Mouse (Mus musculus): ENCODE data around the gene Mgmt. TPM values are rescaled to one million over a fixed set of nuclear protein-coding genes. Genes with fewer than 3 reads are reported as not detected.
A peak's percentile ranks its signal among the peaks of the same experiment; 100 is the strongest.

Mgmt gene
- 3.8 and 4.3 TPM in 2 replicates for polyA plus RNA-seq (2012; ENCODE audit: insufficient read depth, insufficient read length, missing spikeins)

DNA sequence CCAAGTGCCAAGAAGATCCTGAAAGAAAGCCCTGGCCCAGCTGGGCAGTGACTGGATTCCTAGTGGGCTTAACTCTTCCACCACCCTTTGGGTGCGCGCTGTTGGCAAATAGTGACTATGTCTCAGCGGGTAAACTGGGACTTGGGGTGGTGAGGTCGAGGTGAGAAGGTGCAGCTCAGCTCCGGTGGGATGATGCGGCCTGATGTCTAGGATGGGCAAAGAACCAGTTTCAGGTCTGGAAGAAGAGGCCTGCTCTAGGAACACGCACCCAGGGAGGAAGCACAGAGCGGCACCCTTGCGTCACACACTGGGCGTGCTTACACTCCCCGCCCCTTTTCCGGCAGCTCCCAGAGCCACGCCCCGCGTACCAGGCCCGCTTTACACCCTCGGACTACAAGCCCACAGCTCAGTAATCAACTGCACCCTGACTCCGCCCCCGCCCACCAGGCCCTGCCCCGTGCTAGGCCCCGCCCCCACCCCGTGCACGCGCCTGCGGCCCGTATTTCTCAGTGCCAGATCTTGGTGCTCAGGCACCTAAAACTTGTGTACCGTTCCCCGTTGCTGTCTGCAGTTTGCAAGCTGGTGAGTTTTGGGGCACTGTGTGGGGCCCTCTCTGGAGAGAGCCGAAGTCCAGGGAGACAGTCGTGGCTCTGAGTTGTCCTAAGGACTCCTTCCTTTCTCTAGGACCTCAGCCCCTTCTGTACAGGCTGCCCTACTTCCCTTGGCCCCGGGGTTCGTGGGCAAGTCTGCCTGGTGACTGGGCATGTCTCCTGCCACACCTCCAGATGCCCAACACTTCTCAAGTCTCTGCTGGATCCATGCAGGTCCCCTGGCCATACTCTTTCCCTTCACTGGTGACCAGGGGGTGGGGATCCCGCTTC, at the start of gene Mgmt:
Mgmt (plus strand) TSS at position 509 of the 881 bp plus-strand sequence.
- peak within 1 kb of the TSS; percentile 80 for H3K4me3 ChIP-seq (ENCODE audit: insufficient read depth, low read length)
- peaks cover 14% of the 10 kb centered on the region for H3K4me1 ChIP-seq (ENCODE audit: control insufficient read depth, insufficient read depth, low read length)
- TF ChIP-seq POLR2A (IDR thresholded peaks at IDR 0.05; ENCODE audit: borderline replicate concordance, low read depth, low read length) (0 out of 2 replicates have a peak, but pooled peaks have one; percentile 23), CTCF (IDR thresholded peaks at IDR 0.05; ENCODE audit: low read depth, low read length) (no peak)
- peak within 1 kb of the TSS; percentile 67 for H3K27ac ChIP-seq (ENCODE audit: insufficient read depth, low read depth, low read length)

GRCm38 (mm10) chr7:136844835-136845234, 49.6 kb upstream of the Mgmt start:
- H3K4me3 ChIP-seq (ENCODE audit: insufficient read depth, low read length): no peak overlapping the region
- no peaks in the 10 kb centered on the region for H3K4me1 ChIP-seq (ENCODE audit: control insufficient read depth, insufficient read depth, low read length)
- H3K27ac ChIP-seq (ENCODE audit: insufficient read depth, low read depth, low read length): no peak overlapping the region
- TF ChIP-seq CTCF (IDR thresholded peaks at IDR 0.05; ENCODE audit: low read depth, low read length) (no peak), POLR2A (IDR thresholded peaks at IDR 0.05; ENCODE audit: borderline replicate concordance, low read depth, low read length) (no peak)

- H3K4me3 ChIP-seq (ENCODE audit: insufficient read depth, low read length): no peak overlapping the region
- H3K4me1 ChIP-seq (ENCODE audit: control insufficient read depth, insufficient read depth, low read length): no peaks in the 10 kb centered on the region
- H3K27ac ChIP-seq (ENCODE audit: insufficient read depth, low read depth, low read length): no peak overlapping the region
Observed at GRCm38 (mm10) chr7:136845321-136845720, 49.1 kb upstream of the Mgmt start.

GRCm38 (mm10) chr7:136846086-136846620, 48.3 kb upstream of the Mgmt start:
- Histone ChIP-seq H3K27ac (ENCODE audit: insufficient read depth, low read depth, low read length) (no peak overlapping the region), H3K4me1 (ENCODE audit: control insufficient read depth, insufficient read depth, low read length) (no peaks in the 10 kb centered on the region), H3K4me3 (ENCODE audit: insufficient read depth, low read length) (no peak overlapping the region)
- no peak for TF ChIP-seq POLR2A (IDR thresholded peaks at IDR 0.05; ENCODE audit: borderline replicate concordance, low read depth, low read length)
- no peak for TF ChIP-seq CTCF (IDR thresholded peaks at IDR 0.05; ENCODE audit: low read depth, low read length)

More at GRCm38 (mm10) chr7:136845321-136845720, 49.1 kb upstream of the Mgmt start:
- TF ChIP-seq CTCF (IDR thresholded peaks at IDR 0.05; ENCODE audit: low read depth, low read length) (no peak), POLR2A (IDR thresholded peaks at IDR 0.05; ENCODE audit: borderline replicate concordance, low read depth, low read length) (no peak)

- TF ChIP-seq POLR2A (IDR thresholded peaks at IDR 0.05; ENCODE audit: borderline replicate concordance, low read depth, low read length) (no peak), CTCF (IDR thresholded peaks at IDR 0.05; ENCODE audit: low read depth, low read length) (no peak)
- H3K4me1 ChIP-seq (ENCODE audit: control insufficient read depth, insufficient read depth, low read length): no peaks in the 10 kb centered on the region
- no peak overlapping the region for H3K4me3 ChIP-seq (ENCODE audit: insufficient read depth, low read length)
- no peak overlapping the region for H3K27ac ChIP-seq (ENCODE audit: insufficient read depth, low read depth, low read length)
Observed at GRCm38 (mm10) chr7:136847601-136848000, 46.8 kb upstream of the Mgmt start.

- H3K4me3 ChIP-seq (ENCODE audit: insufficient read depth, low read length): no peak overlapping the region
- TF ChIP-seq POLR2A (IDR thresholded peaks at IDR 0.05; ENCODE audit: borderline replicate concordance, low read depth, low read length) (no peak), CTCF (IDR thresholded peaks at IDR 0.05; ENCODE audit: low read depth, low read length) (no peak)
- H3K27ac ChIP-seq (ENCODE audit: insufficient read depth, low read depth, low read length): no peak overlapping the region
Observed at GRCm38 (mm10) chr7:136848761-136849160, 45.7 kb upstream of the Mgmt start.

GRCm38 (mm10) chr7:136849811-136850210, 44.6 kb upstream of the Mgmt start:
- Histone ChIP-seq H3K4me3 (ENCODE audit: insufficient read depth, low read length) (no peak overlapping the region), H3K27ac (ENCODE audit: insufficient read depth, low read depth, low read length) (no peak overlapping the region), H3K4me1 (ENCODE audit: control insufficient read depth, insufficient read depth, low read length) (no peaks in the 10 kb centered on the region)
- TF ChIP-seq POLR2A (IDR thresholded peaks at IDR 0.05; ENCODE audit: borderline replicate concordance, low read depth, low read length) (no peak), CTCF (IDR thresholded peaks at IDR 0.05; ENCODE audit: low read depth, low read length) (no peak)

More at GRCm38 (mm10) chr7:136848761-136849160, 45.7 kb upstream of the Mgmt start:
- H3K4me1 ChIP-seq (ENCODE audit: control insufficient read depth, insufficient read depth, low read length): no peaks in the 10 kb centered on the region

- TF ChIP-seq CTCF (IDR thresholded peaks at IDR 0.05; ENCODE audit: low read depth, low read length) (no peak), POLR2A (IDR thresholded peaks at IDR 0.05; ENCODE audit: borderline replicate concordance, low read depth, low read length) (no peak)
Observed at GRCm38 (mm10) chr7:136850339-136850738, 44.1 kb upstream of the Mgmt start.

DNA sequence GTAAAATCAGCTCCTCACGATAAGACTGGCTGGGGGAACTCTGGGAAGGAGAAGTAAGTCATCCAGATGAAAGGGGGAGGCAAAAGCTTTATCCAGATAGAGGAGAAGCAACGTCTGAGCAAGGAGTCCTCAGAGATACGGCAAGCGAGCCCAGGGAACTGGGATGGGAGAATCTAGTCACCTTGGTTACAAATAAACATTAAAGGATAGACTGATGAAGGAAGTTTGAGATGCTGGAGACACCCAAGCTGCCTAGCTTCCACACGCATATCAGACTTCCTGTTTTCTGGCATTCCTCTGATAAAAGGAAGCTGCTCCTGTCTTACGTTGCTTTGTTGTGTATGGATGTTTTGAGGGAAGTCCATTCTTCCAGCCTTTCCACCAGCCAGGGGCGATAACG, 42.5 kb upstream of the Mgmt start:
- Histone ChIP-seq H3K4me1 (ENCODE audit: control insufficient read depth, insufficient read depth, low read length) (no peaks in the 10 kb centered on the region), H3K4me3 (ENCODE audit: insufficient read depth, low read length) (no peak overlapping the region), H3K27ac (ENCODE audit: insufficient read depth, low read depth, low read length) (no peak overlapping the region)
- TF ChIP-seq CTCF (IDR thresholded peaks at IDR 0.05; ENCODE audit: low read depth, low read length) (no peak), POLR2A (IDR thresholded peaks at IDR 0.05; ENCODE audit: borderline replicate concordance, low read depth, low read length) (no peak)

More at GRCm38 (mm10) chr7:136850339-136850738, 44.1 kb upstream of the Mgmt start:
- no peak overlapping the region for H3K4me3 ChIP-seq (ENCODE audit: insufficient read depth, low read length)
- H3K27ac ChIP-seq (ENCODE audit: insufficient read depth, low read depth, low read length): no peak overlapping the region
- no peaks in the 10 kb centered on the region for H3K4me1 ChIP-seq (ENCODE audit: control insufficient read depth, insufficient read depth, low read length)

GRCm38 (mm10) chr7:136852721-136853120, 41.7 kb upstream of the Mgmt start:
- TF ChIP-seq CTCF (IDR thresholded peaks at IDR 0.05; ENCODE audit: low read depth, low read length): no peak
- no peak for TF ChIP-seq POLR2A (IDR thresholded peaks at IDR 0.05; ENCODE audit: borderline replicate concordance, low read depth, low read length)
- no peaks in the 10 kb centered on the region for H3K4me1 ChIP-seq (ENCODE audit: control insufficient read depth, insufficient read depth, low read length)
- H3K4me3 ChIP-seq (ENCODE audit: insufficient read depth, low read length): no peak overlapping the region
- no peak overlapping the region for H3K27ac ChIP-seq (ENCODE audit: insufficient read depth, low read depth, low read length)

Data from bone marrow macrophage, adult 2 months (primary cell).